Mouse (Mus musculus) cerebellum, adult 2 months (tissue): ENCODE data around the gene Mrgprh.

Experiments used
- CTCF ChIP-seq: fragments of 200-500 bp; IDR thresholded peaks from 2 replicates; pipeline ENCODE4 v1.5.1; 2011; ENCODE audit warnings: low read depth, mild to moderate bottlenecking, control low read depth, low read length, moderate library complexity, borderline replicate concordance; ENCODE audit not compliant: insufficient read depth
- POLR2A ChIP-seq: fragments of 200-500 bp; IDR thresholded peaks from 2 replicates; pipeline ENCODE4 v1.6.1; 2011; ENCODE audit warnings: low read length, control low read depth, borderline replicate concordance; ENCODE audit not compliant: insufficient read depth

DNA sequence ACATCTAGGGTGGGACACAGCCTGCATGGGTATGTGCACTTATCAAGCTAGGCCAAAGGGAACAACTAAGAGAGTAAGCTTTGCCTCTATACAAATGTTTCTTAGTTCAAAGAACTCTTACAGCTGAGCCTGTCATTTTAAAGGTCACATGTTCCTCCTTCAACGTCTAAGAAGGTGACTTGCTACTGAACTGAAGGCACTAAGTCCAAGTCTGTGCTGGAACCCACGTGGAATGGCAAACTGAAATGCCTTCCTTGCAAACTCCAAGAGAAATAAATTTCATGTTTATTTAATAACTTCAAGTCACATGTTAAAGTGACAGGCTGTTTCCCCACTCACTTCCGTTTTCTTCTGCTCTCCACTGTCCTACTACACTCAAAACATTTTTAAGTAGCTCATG, 18.4 kb upstream of the Mrgprh start:
- TF ChIP-seq CTCF (no peak), POLR2A (no peak)
